Mouse (Mus musculus): ENCODE data around the gene Zdhhc17. TPM values are rescaled to one million over a fixed set of nuclear protein-coding genes. Genes with fewer than 3 reads are reported as not detected.
A peak's percentile ranks its signal among the peaks of the same experiment; 100 is the strongest.

The Zdhhc17 gene
- total RNA-seq, 2 experiments from 2014 or later, result 18.3 to 18.8 TPM

DNA sequence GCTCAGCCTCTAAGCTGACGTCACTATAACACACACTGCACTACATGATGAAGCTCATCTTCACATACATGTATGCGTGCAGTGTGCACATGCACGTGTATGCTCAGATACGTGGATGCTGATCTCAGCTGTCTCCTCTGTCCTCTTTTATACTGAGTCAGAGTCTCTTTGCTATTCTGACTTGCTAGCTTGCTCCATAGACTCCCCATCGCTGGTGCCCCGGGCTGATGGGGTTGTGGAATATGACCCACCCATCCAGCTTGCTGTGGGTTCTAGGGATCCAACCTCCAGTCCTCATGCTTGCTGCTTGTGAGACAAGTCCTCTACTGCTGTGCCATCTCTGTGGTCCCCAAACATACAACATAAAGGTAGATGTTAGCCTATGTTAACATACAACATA is 51.1 kb downstream of the Zdhhc17 start:
- DNase-seq, result no peak

DNA sequence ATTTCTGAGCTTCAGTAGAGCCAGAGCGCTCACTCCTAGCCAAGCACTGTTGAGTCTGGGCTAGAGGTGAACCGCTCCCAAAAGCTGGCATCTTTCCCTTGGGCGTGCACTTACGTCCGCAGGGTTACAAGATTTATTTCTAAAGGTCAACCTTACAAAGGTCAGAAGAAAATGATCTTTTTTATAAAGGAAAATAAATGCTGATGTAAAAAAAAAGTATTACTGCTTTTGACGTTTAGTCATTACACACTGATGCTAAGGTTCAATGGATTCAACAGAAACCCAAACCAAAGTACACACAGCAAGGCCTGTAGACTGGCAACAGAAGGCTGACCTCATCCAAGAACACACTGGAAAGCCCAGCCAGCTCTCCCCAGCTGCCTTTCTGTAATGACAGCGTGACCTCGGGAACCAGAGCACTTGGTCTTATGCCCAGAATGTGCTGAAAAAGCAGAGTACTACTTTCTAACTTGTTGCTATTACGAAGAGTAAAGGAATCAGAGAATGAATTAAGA is 56.9 kb downstream of the Zdhhc17 start:
- peak; percentile 88 for DNase-seq

DNA sequence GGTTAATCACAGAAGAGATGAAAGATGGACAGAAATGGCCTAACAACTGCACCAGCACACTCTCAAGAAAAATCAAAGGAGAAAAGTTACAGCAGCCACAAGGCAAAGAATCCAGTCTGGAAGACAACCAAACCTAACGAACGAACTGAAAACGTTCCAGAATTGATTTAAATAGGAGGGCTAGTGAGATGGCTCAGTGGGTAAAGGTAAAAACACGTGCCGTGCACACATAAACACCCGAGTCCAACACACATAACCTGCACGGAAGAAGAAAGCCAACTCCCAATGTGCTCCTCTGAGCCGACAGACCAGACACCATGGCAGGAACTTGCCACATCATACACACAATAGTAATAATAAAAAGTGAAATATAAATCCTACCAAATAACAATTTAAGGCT is 57.7 kb downstream of the Zdhhc17 start:
- no peak for DNase-seq

DNA sequence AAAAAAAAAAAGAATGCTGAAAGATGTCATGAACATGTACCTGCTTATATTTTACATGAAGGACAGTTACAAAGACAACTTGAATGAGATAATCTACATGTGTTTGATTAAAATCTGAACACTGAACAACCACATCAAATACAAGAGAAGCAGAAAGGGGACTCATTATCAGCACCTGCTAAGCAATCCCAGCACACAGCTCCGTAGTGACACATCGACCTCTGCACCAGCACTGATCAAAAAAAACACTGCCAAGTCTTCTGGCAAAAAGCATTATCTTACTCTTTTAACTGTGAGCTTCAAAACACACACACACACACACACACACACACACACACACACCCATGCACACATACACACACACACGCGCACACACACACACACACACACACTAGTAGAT is 58.2 kb downstream of the Zdhhc17 start:
- DNase-seq, result no peak

DNA sequence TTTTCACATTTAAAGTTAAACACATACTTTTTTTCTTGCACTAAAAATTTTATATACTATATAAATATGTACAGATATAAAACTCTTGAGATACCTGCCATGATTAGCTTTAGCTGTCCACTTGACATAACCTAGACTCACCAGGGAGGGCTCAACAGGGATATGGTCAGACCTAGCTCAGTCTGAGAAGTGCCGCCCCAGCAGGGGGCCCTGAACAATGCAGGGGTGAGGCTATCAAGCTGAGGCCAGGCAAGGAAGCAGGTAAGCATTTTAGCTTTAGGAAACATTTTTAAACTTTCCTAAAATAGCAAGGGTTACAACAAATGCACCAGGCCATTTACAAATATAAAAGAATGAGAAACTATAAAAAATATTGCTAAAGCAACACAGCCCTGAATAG is 58.8 kb downstream of the Zdhhc17 start:
- no peak for DNase-seq

DNA sequence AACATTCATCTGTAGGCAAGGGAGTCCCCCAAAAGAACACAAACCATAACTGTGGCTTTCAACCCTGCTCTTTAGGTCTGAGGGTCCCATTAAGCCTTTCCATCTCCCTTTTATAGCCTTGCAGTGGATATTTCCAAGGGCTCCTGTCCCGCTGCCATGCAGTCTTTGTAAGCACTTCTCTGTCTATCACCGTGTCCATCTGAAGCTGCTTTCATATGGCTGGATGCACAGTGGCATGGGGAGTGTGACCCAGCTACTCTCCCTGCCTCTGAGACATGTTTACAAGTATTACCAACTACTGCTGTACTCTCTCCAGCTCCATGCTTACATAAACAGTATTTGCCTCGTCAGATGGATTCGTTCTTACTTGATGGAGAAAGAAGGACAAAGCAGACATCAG is 62.4 kb downstream of the Zdhhc17 start:
- no peak for DNase-seq

DNA sequence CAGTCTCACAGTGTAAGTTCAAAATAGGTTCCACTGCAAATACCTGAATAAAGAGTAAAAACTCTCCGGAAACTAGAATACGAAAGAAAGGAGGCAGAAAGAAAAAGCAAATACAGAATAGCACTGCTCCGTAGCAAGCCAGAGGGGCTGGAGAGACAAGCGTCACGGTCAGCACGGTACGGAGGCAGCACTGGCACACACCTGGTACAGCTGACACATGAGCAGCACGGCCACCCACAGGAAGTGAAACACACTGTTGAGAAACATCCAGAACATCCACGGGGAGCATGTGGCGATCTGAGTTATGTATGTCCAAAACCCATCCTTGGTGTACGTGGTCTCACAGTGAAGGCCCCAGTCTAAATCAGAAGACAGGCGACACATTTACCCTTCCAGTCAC is 64.0 kb downstream of the Zdhhc17 start:
- no peak for DNase-seq

DNA sequence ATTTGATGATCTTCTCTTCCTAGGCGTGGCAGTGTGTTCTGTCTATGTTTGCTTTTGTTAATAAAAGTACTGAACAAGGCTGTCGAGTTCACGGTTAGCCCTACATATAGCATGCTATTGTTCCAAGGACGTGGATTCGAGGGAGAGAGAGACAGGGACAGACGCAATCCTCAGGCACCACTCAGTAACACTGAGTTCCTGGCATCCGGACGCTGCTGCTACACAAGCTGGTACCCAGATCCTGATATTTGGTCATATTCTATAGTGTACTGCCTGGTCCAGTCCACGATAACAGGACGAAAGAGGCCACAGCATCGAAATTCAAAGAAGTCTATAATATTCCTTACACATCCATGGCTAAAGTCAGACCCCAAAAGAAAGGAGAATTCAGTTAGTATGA is 65.8 kb downstream of the Zdhhc17 start:
- DNase-seq, result no peak

DNA sequence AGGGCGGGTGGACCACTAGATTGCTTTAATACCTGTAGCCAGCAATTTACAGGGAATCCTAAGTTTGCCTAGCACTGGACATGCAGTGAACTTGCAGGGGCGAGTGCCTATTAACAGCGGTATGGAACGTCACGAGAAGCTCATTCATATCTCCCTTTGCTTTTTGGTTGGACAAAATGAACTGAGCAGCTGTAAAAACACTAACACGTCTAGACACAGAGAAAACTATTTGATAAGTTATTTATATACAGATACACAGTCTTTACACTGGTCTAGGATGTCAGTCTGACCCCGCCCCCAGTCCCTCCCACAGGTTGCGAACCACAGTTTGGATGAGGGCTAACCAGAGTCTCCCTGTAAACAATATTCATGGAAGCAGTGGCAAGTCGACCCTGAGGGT is 67.1 kb downstream of the Zdhhc17 start:
- no peak for DNase-seq

DNA sequence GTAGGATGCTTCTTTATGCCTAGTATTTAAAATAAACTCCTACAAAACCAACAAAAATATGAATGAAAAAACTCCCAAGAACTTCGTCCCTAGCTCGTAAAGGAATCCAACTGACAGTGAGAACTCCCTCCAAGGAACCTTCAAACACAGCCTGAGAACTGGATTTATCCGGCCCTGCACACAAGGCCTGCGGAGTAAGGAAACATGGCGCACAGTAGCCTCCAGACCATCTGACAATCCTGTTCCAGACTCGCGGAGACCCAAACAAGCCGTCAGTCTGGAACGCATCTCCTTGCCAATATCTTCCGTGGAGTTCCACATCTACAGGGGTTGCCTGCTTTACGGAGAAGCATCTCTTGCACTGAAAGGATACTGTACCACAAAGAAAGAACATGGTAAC is 68.0 kb downstream of the Zdhhc17 start:
- DNase-seq, result no peak

DNA sequence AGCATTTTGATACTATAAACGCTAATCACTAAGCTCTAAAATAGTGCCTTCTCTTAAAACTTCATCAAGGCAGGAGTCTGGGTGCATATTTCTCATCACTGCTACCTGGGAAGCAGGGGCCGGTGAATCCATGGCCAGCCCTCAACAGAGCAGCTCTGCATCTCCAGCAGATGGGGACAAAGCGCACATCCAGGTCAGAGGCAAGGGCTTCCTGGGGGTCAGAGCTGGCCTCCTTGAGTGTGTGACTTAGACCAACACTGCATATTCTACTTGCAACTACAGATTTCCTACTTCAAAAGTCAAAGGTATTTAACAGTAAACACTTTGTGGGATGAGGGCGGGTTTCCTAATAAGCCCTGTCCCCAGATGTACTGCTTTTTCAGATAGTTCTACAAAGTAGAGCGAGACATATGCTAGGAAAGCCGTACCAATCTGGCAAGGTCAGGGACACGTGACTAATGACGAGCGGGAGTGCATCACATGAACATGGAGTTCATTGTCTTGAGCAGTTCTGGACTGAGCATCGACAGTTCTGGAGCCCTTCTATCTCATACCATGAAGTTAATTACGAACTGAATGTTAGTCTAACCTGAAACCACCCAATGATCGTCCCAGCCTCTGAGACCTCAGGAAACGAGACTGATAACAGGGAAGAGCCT is 69.1 kb downstream of the Zdhhc17 start:
- DNase-seq, result no peak

DNA sequence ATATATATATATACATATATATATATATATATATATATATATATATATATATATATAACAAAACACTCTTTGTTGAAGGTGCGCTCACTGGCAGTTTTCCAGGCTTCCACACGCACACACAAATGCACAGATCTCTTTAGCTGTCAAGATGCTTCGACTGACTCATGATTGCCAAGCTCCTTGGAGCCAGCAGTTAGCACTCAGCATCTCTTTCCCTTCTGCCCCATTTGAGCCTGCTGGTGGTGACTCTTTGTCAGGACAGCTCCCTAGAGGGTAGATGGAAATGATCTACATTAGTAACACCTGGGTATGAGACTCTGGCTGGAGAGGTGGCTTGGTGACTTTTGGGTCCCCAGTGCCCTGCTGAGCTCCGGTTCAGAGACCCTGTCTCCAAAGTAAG is 70.2 kb downstream of the Zdhhc17 start:
- DNase-seq, result no peak

DNA sequence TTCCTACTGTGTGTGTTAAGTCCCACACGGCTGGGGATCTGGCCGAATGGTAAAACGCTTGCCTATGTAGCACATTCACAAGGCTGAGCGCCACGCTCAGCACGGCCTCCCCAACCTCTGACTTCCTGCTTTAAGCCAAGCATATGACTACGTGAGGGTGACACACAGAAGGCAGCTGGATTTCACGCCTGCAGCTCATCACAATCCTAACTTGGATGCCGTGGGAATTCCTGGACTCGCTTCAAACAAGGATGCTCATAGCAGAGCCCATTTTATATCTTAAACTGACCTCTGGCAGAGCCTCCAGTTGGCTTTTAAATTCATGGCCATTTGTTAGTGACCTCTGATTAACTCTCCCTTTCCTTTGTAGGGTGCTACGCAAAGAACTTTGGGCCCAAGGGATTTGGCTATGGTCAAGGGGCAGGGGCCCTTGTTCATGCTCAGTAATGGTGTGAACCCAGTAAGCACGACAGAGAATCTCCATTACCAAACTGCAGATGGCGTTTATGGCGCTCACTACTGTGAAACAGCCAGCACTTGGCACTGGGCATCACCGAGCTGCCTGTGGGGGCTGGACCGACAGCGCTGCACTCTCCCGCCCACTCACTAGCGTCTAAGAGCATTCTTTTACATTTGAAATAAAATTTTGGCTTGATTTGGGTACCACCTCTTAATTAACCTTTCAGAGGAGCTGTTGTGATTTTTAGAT is 70.9 kb downstream of the Zdhhc17 start:
- no peak for DNase-seq

DNA sequence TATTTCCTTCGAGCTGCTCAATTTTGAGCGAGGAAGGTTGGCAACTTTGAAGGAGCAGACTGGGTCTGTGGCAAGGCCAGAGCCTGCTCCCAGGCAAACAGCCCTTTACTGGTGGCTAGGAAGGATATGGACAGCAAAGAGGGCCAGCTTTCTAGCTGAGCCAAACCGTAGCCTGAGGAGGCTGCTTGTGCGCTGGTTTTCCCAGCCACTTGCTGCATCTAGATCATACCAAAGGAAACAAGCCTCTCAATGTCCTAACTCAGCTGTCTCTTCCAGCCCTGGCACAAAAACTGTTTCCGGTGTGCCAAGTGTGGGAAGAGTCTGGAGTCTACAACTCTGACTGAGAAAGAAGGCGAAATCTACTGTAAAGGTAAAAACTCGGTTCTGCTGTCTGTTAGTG is 71.6 kb downstream of the Zdhhc17 start:
- peak; percentile 32 for DNase-seq

DNA sequence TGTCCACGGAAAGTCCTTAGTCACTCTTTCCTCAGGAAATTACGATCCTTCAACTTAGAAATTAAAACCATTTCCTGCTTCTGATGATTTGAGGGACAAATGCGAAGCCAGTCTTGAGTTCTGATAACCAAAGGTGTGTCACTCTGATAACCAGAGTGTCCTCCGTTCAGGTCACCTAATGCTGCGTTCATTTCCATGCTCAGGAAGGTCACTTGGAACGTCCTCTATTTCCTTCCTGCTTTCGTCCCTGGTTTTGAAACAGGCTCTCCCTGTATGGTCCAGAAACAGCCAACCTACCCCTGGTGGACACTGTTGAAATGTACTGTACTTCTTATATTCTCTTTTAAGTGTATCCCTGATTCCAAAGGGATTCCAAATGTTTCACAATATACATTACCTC is 74.3 kb downstream of the Zdhhc17 start:
- DNase-seq, result no peak

DNA sequence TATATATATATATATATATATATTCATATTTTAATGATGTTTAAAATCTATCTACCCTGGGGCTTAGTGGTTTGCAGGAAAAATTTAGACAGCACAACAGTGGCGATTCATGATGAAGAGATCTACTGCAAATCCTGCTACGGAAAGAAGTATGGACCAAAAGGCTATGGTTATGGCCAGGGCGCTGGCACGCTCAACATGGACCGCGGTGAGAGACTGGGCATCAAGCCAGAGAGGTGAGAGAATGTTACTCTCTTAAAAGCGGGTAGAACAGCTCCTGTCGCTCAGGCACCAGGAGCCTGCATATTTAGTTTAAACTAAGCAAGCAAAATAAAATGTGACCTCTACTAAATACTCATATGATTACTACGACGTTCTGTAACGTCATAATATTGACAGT is 74.9 kb downstream of the Zdhhc17 start:
- DNase-seq, result no peak

DNA sequence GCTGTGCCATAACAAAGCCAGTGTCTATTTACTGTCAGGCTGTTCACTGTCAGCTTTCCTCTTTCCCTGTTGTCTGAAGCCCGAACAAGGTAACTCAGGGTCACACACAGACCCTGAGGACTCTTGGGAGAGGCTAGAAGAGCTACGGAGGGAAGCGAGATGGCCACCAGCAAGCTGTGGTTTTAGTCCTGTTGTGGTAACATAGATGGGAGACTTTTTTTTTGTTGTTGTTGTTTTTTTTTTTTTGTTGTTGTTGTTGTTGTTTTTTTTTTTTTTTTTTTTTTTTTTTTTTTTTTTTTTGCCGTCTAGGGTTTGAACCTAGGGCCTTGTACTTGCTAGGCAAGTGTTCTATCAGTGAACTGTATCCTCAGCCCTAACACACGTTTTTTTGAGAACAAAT is 76.4 kb downstream of the Zdhhc17 start:
- no peak for DNase-seq

DNA sequence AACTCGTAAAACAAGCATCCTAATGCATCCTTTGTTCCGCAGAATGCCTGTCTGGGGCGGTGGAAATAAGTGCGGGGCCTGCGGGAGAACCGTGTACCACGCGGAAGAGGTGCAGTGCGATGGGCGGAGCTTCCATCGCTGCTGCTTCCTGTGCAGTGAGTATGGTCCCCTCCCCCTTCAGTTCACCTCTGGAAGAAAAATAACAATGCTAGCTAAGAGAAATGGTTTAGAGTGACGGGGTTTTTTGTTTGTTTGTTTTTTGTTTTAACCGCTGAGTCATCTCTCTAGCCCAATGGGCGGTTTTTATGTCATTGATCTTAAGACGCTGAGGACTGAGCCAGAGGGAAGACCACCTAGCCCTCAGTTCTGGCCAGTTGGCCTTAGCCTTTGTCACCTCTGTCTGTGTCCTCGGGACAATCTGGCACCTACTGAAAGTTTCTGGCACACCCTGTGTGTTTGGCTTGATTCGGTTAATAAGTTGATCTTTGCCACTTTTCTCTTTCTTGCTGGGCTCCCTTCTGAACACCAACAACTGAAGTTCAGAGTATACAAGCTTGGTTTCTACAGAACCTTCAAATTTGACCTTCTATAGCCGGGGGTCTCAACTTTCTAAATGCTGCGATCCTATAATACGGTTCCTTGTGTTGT is 77.9 kb downstream of the Zdhhc17 start:
- DNase-seq, result no peak

DNA sequence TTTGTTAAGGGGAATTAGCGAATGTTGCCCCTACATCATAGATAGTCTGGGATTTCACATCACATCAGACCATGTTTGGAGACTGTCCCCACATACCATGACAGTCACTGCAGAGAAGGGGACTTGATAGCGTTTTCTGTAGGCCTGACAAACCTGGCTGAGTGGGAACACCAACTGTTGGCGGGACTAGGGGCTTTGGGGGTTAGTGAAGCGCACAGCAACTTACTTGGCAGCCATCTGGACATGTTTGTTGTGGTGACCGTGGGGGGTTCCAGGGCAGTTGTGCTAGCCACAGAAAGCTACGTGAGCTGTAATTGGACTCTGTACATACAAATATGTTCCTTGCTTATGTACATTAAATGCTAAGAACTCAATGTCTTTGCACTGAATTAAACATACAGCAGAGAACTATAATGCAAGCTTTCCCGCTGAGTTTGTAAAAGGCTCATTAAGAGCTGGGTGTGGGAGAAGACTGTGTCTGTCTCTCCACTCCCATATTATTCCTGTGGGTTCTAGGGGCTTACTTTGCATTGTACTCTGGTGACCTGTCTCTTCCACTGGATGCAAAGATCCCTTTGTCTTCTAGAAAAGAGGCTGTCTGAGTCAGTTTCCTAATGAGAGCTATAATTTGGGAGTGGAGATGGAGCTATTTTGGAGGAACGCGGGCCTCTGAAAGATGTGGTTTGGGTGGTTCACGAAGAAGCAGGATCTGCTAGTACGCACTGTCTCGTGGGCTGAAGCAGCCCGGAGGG is 78.6 kb downstream of the Zdhhc17 start:
- no peak for DNase-seq

DNA sequence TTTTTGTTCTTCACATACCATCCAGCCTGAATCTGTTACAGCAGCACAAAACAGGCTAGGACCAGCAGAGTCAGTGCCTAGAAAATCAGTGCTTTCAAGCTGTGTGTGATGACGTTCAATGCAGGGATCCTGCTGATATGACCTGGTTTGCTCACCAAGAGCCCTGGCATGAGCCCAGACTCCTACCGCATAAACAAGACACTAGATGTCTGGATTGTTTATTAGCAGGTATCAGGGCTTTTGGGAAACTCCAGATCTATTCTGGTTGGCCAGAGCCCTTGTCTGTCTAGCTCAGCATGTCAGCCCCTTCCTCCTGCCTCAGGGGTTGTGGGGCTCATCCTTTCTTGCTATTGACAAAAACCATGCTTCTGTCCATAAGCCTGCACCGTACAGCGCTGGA is 80.2 kb downstream of the Zdhhc17 start:
- no peak for DNase-seq

DNA sequence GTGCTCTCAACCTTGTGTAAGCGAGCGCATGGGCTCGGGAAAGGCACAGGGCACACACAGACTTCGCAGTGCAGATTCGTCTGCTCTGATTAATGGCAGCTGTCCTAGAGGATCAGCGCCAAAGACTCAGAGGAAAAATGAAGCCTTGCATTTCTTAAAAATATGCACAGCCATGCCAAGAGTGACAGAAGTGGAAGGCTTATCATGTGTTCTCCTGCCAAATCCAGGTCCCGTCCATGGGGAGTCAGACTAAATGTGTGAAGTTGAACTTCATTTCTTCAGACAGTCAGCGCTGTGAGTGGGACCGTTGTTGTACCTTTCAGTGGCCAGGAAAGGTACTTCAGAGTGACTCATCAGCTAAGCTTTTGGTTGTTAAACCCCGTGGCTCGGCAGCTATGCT is 82.4 kb downstream of the Zdhhc17 start:
- DNase-seq, result peak; percentile 24

DNA sequence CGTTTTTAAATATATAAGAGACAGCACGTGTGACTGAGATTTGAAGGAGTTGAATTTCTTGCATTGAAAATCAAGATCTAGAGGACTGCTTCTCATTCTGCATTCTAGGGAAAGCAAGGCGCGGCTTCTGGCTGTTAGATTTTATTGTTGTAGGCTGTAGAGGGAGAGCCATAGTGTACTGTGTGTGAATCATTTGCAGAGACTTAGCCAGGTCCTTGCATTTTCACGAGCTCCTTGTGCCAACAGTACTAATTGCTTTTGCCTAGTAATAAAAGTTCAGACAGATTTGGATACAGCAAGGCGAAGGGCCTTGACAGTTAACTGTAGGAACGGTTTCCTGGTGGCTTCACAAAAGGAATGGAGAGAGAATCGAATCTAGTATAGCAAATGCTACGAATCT is 87.3 kb downstream of the Zdhhc17 start:
- DNase-seq, result no peak

DNA sequence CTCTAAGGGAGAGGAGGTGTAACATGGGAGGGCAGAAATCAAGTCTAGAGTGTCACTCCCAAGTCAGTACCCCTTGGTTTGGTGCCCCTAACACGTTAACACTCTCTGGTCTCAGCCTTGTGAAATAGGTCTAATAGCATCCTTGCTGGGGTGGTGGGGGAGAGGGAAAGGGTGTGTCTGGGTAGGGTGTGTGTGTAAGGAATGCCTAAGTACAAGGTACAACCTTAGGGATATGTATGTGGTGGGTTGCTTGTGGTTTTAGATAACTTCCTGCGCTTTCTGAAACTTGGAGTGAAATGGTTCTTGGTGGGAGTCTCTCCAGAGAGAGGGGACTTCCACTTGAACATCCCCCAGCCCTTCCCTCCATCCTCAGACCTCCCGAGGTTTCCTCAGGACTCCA is 88.0 kb downstream of the Zdhhc17 start:
- no peak for DNase-seq

Data from gastrocnemius, postnatal 25 days (tissue).